Mouse (Mus musculus): ENCODE results near the gene Zfp995. TPM values are rescaled to one million over a fixed set of nuclear protein-coding genes. Genes with fewer than 3 reads are reported as not detected.

The Zfp995 gene
- polyA plus RNA-seq (2012; fragmentation: generic; extraction: Trizol): 1 to 10 TPM in 1 of 2 experiments, under 1 TPM in 1; 0.09 to 1.8 TPM

DNA sequence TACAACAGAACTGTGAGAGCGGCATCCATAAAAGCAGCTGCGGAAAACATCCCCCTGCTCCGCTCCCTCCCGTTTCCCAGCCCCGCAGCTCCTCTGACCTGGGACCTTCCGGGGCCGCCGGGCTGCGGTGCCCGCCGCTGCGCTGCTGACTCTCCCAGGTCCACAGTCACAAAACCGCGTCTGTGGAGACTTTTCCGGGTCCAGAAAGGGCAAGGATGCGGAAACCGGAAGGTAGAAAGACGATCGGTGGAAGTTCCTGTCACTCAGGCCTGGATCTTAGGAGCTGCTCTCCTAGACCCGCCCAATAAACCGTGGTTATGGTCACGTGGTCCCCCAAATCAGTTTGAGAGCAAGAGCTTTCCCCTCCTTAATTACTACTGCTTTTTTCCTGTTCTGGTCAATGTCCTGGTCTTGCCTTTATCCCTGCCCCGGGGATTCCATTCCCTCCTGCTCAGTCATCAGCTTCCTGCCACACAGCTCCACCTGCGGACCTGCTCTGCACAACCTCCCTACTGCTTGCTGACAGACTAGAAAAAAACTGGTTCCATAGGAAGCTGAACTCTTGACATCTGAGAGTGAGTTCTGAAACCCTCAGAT, at the start of gene Zfp995:
TSS of gene Zfp995 (minus strand) at position 471 of the 597 bp plus-strand sequence.

DNA sequence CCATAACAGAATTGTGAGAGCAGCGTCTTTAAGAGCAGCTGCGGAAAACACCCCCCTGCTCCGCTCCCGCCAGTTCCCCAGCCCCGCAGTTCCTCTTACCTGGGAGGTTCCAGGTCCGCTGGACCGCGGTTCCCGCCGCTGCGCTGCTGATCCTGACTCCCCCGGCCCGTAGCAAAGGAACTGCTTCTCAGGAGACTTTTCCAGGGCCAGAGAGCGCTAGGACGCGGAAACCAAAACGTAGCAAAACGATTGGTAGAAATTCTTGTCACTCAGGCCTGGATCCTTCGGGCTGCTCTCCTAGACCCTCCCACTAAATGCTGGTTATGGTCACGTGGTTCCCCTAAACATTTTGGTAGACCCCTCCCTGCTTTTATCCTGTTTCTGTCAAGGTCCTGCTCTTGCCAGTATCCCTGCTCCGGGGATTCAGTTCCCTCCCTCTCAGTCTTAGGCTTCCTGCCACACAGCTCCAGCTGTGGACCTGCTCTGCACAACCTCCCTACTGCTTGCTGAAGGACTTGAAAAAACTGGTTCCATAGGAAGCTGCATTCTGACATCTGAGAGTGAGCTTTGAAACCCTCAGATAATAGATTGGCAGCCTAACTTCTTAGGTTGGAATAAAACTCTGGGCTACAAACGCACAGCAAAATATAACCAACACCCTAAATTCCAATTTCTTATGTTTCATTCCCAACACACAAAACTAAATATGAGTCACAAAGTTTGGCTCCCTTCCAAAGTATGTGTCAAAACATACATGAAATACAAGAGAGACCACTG, 64.0 kb downstream of the Zfp995 start, which contains the start of gene Zfp820:
TSS of gene Zfp820 (minus strand) at position 228 of the 777 bp plus-strand sequence.

Other genes starting within 250 kb of the Zfp995 start
- gene Gm10226, start 218.1 kb downstream of the Zfp995 start, polyA plus RNA-seq (2012; fragmentation: generic; extraction: Trizol): 1 to 10 TPM in 1 of 2 experiments, not detected in 1; 1.4 TPM
- gene Zfp760, start 202.2 kb downstream of the Zfp995 start, polyA plus RNA-seq (2012; fragmentation: generic; extraction: Trizol): under 1 TPM; 0.04 to 0.70 TPM
- under 1 TPM; 0.04 to 0.99 TPM for gene Zfp229, start 179.1 kb downstream of the Zfp995 start, polyA plus RNA-seq (2012; fragmentation: generic; extraction: Trizol)
- gene Zfp820, start 64.2 kb downstream of the Zfp995 start, polyA plus RNA-seq (2012; fragmentation: generic; extraction: Trizol): under 1 TPM; 0.04 to 0.44 TPM
- under 1 TPM; 0.06 to 0.98 TPM for gene Zfp942, start 52.5 kb upstream of the Zfp995 start, polyA plus RNA-seq (2012; fragmentation: generic; extraction: Trizol)
- gene Zfp943, start 52.6 kb upstream of the Zfp995 start, polyA plus RNA-seq (2012; fragmentation: generic; extraction: Trizol): 1 to 10 TPM in 1 of 2 experiments, under 1 TPM in 1; 0.20 to 1.6 TPM